Mouse (Mus musculus) lung, postnatal 25 days (tissue): ENCODE results near the gene Bex6.

Experiments used
- DNase-seq: peaks from one replicate; pipeline ENCODE4 v3.0.0; 2022; ENCODE audit warnings: low spot score

Bex6 gene

GRCm38 (mm10) chr16:32179333-32179901 lies at the start of gene Bex6:
Bex6 (plus strand) TSS chr16:32179823.
- no peak for DNase-seq

DNA sequence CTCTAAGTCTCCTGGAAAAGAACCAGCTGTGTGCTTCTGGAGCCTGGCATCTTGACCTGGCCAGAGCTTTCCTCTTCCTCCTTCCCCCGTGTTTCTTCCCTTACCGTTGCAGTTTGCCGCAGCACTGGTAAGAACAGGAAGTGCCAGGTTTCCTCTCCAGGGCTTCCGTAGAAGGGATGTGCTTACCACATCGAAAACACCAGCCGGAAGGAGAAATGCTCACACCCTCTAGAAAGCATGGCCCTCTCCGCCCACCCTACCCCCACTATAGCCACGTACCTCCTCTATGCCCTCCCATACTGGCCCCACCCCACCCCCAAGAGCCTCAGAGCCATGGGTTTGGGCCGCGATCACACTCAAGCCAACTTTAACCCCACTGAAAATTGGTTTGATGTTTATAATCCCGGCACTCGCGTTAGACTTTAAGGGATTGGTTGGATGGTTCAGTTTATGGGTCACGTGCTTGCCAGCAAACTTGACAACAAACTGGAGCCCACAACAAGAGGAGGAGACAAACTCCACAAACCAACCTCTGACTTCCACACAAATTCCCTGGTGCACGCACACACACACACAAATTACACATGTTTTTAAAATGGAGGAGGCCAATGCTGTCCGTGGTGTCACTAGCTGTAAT lies 49.3 kb upstream of the Bex6 start:
- DNase-seq: peak; percentile 80

- no peak for DNase-seq
Observed at GRCm38 (mm10) chr16:32133148-32133547, 46.5 kb upstream of the Bex6 start.

DNA sequence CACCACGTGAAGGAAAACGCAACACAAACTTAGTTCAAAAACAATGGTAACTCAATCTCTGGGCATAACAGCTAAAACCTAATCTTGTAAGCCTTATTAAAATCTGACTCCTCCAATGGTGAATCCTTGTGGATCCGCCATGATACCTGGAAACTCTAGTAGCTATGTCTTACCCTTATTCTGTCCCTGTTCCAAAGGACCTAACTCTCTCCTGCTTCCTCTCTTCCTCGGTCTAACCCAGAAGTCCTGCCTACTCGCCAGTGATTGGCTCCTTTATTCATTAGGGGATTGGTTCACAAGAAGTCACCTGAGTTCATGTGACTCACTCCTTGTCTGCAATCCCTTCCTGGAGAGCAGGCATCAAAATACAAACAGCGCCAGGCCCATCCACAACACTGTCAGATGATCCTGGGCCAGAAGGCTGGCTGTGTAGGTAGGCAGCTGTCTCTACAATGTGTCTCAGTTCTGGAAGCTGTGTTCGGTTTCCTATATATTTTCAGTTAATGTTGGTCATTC lies 43.7 kb upstream of the Bex6 start:
- DNase-seq: no peak

- DNase-seq: no peak
Observed at GRCm38 (mm10) chr16:32138954-32139353, 40.7 kb upstream of the Bex6 start.

DNA sequence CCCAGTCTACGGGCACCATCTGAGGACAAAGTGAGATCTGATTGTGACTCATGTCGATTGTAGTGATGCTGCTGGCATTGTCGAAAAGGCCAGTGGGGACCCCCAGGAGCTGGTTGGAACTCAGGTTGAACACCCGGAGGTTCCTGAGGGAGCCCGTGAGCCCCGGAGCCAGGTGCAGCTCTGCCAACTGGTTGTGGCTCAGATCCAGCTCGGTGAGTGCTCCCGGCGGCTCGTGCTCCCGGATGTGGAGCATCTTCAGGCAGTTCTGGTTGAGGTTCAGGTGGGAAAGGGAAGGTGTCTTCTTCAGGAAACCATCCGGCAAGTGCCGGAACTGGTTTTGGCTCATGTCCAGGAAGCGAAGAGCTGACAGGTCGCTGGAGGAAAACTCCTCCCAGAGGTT lies 35.9 kb upstream of the Bex6 start:
- DNase-seq: no peak

DNA sequence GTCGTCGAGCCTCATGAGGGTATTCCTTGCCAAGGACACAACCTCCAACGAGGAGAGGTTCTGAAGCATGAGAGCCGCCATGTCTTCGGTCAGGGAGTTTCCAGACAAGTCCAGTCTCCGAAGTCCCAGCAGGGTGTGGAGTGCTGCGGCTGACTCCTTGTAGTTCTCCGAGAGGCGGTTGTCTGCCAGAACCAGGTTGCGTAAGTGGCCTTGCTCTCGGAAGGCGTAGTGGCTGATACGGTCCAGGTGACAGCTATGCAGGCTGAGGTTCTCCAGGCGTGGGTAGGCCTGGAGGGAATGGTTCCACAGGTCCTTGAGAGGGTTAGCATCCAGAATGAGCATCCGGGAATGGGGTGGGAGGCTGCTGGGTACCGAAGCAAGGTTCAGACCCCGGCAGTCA lies 35.0 kb upstream of the Bex6 start:
- DNase-seq: no peak

DNA sequence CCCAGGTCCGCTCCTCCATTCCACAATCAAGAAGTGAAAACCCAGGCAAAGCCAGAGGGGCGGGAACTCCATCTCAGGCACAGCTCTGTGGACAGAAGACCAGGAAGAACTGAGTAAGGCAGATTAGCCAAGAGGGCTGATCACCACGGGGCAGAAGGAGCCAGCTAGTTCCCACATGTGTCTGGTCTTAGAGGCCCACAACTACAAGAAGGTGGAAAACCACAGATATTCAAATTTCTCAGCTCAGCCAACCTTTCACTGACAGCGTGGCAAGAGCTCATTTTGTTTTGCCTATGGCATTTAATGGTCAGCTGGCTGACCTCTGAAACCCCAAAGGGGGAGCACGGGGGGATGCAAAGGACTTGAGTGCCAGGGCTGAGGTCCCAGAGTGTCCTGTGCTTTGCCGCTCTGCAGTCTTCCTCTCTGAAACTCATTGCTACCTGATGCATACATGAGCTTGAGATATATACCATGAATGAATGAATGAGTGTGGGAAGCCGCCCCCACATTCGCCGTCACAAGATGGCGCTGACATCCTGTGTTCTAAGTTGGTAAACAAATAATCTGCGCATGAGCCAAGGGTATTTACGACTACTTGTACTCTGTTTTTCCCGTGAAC lies 31.9 kb upstream of the Bex6 start:
- no peak for DNase-seq

GRCm38 (mm10) chr16:32153976-32154375 lies 25.6 kb upstream of the Bex6 start:
- no peak for DNase-seq

DNA sequence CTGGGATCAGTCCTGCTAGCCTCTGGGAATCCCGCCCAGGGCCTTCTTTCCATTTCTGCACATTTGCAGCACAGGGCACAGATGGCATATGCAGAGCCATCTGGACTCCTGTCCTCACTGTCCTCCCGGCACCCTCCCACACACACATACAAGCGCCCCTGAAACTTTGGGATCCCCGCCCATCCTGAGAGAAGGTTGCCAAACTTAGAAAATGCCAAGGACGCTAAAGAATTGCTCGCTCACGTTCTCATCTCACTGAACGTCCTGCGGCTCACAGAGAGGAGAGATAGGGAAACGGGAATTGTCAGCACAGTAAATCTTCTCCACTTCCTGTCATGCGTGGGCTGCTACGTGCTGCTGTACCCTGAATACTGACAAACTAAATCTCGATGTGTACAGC lies 25.2 kb upstream of the Bex6 start:
- DNase-seq: no peak

GRCm38 (mm10) chr16:32156719-32157118 lies 22.9 kb upstream of the Bex6 start:
- no peak for DNase-seq

- DNase-seq: no peak
Observed at GRCm38 (mm10) chr16:32157369-32157768, 22.3 kb upstream of the Bex6 start.

DNA sequence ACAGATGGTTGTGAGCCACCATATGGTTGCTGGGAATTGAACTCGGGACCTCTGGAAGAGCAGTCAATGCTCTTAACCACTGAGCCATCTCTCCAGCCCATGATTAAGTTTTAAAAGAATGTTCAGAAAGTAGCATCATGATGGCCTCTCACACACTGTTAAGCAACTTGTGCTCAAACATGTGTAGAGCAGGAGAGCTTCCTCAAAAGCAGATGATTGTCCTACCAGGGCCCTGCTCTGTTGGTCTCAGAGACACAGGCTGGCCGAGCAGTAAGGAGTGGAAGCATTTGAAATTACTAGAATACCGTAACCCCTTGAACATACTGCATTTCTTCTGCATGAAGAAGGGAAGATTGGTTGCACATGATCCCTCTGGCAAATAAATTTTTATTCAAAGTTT lies 20.7 kb upstream of the Bex6 start:
- no peak for DNase-seq

GRCm38 (mm10) chr16:32160742-32161323 lies 18.8 kb upstream of the Bex6 start:
- DNase-seq: no peak

- DNase-seq: peak; percentile 69
Observed at GRCm38 (mm10) chr16:32163392-32163791, 16.2 kb upstream of the Bex6 start.

DNA sequence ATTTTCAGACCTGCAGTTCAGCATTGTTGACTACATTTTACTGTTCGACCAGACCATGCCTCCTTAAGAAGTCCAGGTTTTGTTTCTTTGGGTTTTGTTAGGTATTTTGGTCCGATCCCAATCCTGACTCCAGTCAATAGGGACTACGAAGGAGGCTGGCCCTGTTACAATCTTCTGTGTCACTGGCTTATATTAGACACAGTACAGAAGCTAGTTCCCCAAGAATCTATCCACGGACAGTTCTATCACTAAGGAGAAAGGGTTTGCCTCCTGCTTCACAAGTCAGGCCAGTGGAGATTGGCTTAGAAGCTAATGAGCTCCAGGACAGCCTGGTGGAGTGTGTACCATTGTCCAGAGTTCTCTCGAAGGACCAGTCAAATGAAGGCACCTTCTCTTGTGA lies 15.7 kb upstream of the Bex6 start:
- no peak for DNase-seq

GRCm38 (mm10) chr16:32164396-32165027 lies 15.1 kb upstream of the Bex6 start:
- no peak for DNase-seq

DNA sequence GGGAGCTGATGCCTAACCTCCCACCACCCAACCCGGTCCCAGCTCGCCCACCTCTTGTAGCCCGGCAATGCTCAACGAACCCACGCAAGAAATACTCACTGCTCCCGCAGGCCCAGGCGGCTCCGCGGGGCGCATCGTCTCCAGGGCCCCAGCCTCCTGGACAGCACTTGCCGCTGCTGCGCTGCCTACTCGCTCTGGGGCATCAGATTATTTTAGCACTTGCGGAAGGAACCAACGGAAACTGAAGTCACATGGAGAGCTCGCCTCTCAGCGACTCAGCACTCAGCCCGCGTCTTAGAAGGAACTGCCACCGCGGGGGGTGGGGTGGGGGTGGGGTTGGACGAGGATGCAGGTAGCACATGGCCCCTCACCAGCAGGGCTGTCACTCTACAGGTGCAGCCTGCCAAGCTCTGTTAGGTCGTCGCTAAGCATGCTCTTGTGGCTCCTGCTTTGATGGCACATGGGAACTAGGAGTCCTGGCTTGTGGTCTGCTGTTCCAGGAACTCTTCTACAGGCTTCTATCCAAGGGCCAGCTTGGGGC lies 14.3 kb upstream of the Bex6 start, which contains the start of gene Nrros:
Gene Nrros, minus strand, starts transcription at position 314 of the 541 bp plus-strand sequence.
- peak; percentile 76 for DNase-seq

GRCm38 (mm10) chr16:32167819-32168545 lies 11.6 kb upstream of the Bex6 start:
- DNase-seq: no peak

- no peak for DNase-seq
Observed at GRCm38 (mm10) chr16:32171031-32171731, 8.4 kb upstream of the Bex6 start.

DNA sequence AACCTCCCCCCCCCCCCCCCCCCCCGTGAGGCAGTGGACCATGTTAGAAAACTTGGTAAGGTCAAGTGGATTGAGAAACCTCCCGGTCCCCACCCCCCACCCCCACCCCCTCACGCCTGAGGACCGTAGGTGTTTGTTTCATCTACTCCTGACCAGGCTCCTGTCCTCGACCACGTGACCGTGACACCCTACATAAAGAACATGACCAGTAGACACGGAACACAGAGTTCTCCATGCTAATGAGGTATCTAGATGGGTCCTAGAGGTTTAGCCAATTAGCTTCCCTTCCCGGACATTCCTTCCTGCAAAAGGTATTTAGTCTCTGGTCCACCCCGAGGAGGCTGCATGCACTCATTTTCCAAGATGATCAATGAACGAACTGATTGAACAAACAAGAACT lies 6.2 kb upstream of the Bex6 start:
- DNase-seq: no peak
